Mouse (Mus musculus) MEL (cell line): ENCODE results near the gene Retsat. TPM values are rescaled to one million over a fixed set of nuclear protein-coding genes. Genes with fewer than 3 reads are reported as not detected.

Experiments used
- DNase-seq: peaks from one replicate; pipeline ENCODE4 v3.0.0; 2011; ENCODE audit warnings: low read depth, low spot score
- H3K27ac ChIP-seq: 2 replicates; pipeline ENCODE4 v1.5.1; 2012; ENCODE audit warnings: low read depth, mild to moderate bottlenecking, control low read depth, low read length, moderate library complexity; ENCODE audit not compliant: control insufficient read depth
- H3K27me3 ChIP-seq, 2 experiments: fragments of 150-350 bp in 1 of 2; sonication (generic) in 1 of 2; 2 replicates each; pipeline ENCODE4 v1.6.1; 2012; ENCODE audit warnings: low read length in 2 of 2, mild to moderate bottlenecking in 2 of 2, improper control_type of control experiment in 1 of 2, moderate library complexity in 1 of 2; ENCODE audit not compliant: insufficient read depth in 2 of 2, control insufficient read depth in 1 of 2
- H3K36me3 ChIP-seq, 2 experiments: 2 replicates each; pipeline ENCODE4 v1.6.1; 2012 to 2014; ENCODE audit warnings: low read length in 2 of 2, improper control_type of control experiment in 1 of 2, inconsistent platforms in 1 of 2, mild to moderate bottlenecking in 1 of 2; ENCODE audit not compliant: insufficient read depth in 2 of 2, control insufficient read depth in 1 of 2
- H3K4me1 ChIP-seq, 2 experiments: fragments of 150-350 bp in 1 of 2; sonication (generic) in 1 of 2; 2 replicates each; pipeline ENCODE4 v1.6.1; 2012; ENCODE audit warnings: low read length in 2 of 2, improper control_type of control experiment in 1 of 2, mild to moderate bottlenecking in 1 of 2; ENCODE audit not compliant: insufficient read depth in 2 of 2, control insufficient read depth in 1 of 2
- H3K4me3 ChIP-seq, 2 experiments: fragments of 150-350 bp in 1 of 2; sonication (generic) in 1 of 2; 2 replicates each; pipeline ENCODE4 v1.5.1; 2012; ENCODE audit warnings: low read depth in 2 of 2, low read length in 2 of 2, mild to moderate bottlenecking in 2 of 2, moderate library complexity in 2 of 2, control low read depth in 1 of 2, improper control_type of control experiment in 1 of 2; ENCODE audit not compliant: control insufficient read depth in 1 of 2, insufficient read depth in 1 of 2
- H3K79me2 ChIP-seq: 2 replicates; pipeline ENCODE4 v1.6.1; 2012; ENCODE audit warnings: mild to moderate bottlenecking, low read length, moderate library complexity; ENCODE audit not compliant: control insufficient read depth, poor library complexity, insufficient read depth
- H3K9ac ChIP-seq: 2 replicates; pipeline ENCODE4 v1.6.1; 2012; ENCODE audit warnings: low read depth, mild to moderate bottlenecking, control low read depth, low read length, moderate library complexity; ENCODE audit not compliant: control insufficient read depth, poor library complexity, severe bottlenecking
- H3K9me3 ChIP-seq: fragments of 150-350 bp; sonication (generic); replicated peaks from 2 replicates; pipeline ENCODE4 v1.6.1; 2012; ENCODE audit warnings: mild to moderate bottlenecking, low read length, improper control_type of control experiment, moderate library complexity; ENCODE audit not compliant: insufficient read depth
- BHLHE40 ChIP-seq: IDR thresholded peaks from 2 replicates; pipeline ENCODE4 v1.6.1; 2012; ENCODE audit warnings: low read depth, mild to moderate bottlenecking, inconsistent platforms, low read length, improper control_type of control experiment, borderline replicate concordance
- CHD1 ChIP-seq: IDR thresholded peaks from 2 replicates; pipeline ENCODE4 v1.6.1; 2012; ENCODE audit warnings: low read depth, mild to moderate bottlenecking, inconsistent platforms, low read length, improper control_type of control experiment
- CHD2 ChIP-seq: IDR thresholded peaks from 2 replicates; pipeline ENCODE4 v1.6.1; 2011; ENCODE audit warnings: low read length, improper control_type of control experiment
- CTCF ChIP-seq, 3 experiments: IDR thresholded peaks in 2 of 3; conservative IDR thresholded peaks in 1 of 3; 2 replicates each; pipeline ENCODE4 v1.5.1; 2011 to 2012; ENCODE audit warnings: low read length in 3 of 3, low read depth in 2 of 3, mild to moderate bottlenecking in 2 of 3, improper control_type of control experiment in 1 of 3, inconsistent platforms in 1 of 3, mixed read lengths in 1 of 3, moderate library complexity in 1 of 3; ENCODE audit not compliant: control insufficient read depth in 1 of 3, insufficient read depth in 1 of 3, poor library complexity in 1 of 3, severe bottlenecking in 1 of 3
- E2F4 ChIP-seq: IDR thresholded peaks from 2 replicates; pipeline ENCODE4 v1.6.1; 2011; ENCODE audit warnings: low read depth, low read length, improper control_type of control experiment, borderline replicate concordance
- ELF1 ChIP-seq: IDR thresholded peaks from 2 replicates; pipeline ENCODE4 v1.6.1; 2014; ENCODE audit warnings: low read depth, mild to moderate bottlenecking, inconsistent platforms, low read length, improper control_type of control experiment, moderate library complexity
- EP300 ChIP-seq, 2 experiments: IDR thresholded peaks; 2 replicates each; pipeline ENCODE4 v1.6.1; 2011; ENCODE audit warnings: improper control_type of control experiment in 2 of 2, low read length in 2 of 2, low read depth in 1 of 2, mild to moderate bottlenecking in 1 of 2
- ETS1 ChIP-seq: IDR thresholded peaks from 2 replicates; pipeline ENCODE4 v1.6.1; 2012; ENCODE audit warnings: low read depth, mild to moderate bottlenecking, inconsistent platforms, low read length, improper control_type of control experiment, moderate library complexity
- GABPA ChIP-seq: IDR thresholded peaks from 2 replicates; pipeline ENCODE4 v1.6.1; 2012; ENCODE audit warnings: low read depth, mild to moderate bottlenecking, inconsistent platforms, low read length, improper control_type of control experiment, moderate library complexity
- GATA1 ChIP-seq: IDR thresholded peaks from 2 replicates; pipeline ENCODE4 v1.6.1; 2011; ENCODE audit warnings: low read depth, low read length, improper control_type of control experiment
- HCFC1 ChIP-seq: IDR thresholded peaks from 2 replicates; pipeline ENCODE4 v1.6.1; 2012; ENCODE audit warnings: low read depth, mild to moderate bottlenecking, inconsistent platforms, low read length, improper control_type of control experiment, moderate library complexity
- JUND ChIP-seq: IDR thresholded peaks from 2 replicates; pipeline ENCODE4 v1.6.1; 2011; ENCODE audit warnings: low read depth, mild to moderate bottlenecking, improper control_type of control experiment, low read length
- KAT2A ChIP-seq: conservative IDR thresholded peaks from 2 replicates; pipeline ENCODE4 v1.6.1; 2012; ENCODE audit warnings: low read depth, low read length, improper control_type of control experiment, inconsistent platforms
- MAFK ChIP-seq: IDR thresholded peaks from 2 replicates; pipeline ENCODE4 v1.6.1; 2011; ENCODE audit warnings: low read depth, mild to moderate bottlenecking, low read length, improper control_type of control experiment, borderline replicate concordance
- MAX ChIP-seq: IDR thresholded peaks from 2 replicates; pipeline ENCODE4 v1.6.1; 2011; ENCODE audit warnings: low read length, improper control_type of control experiment
- MAZ ChIP-seq: IDR thresholded peaks from 2 replicates; pipeline ENCODE4 v1.6.1; 2012; ENCODE audit warnings: low read depth, mild to moderate bottlenecking, inconsistent platforms, low read length, improper control_type of control experiment
- MXI1 ChIP-seq: IDR thresholded peaks from 2 replicates; pipeline ENCODE4 v1.6.1; 2011; ENCODE audit warnings: mild to moderate bottlenecking, low read depth, low read length, improper control_type of control experiment
- MYB ChIP-seq: IDR thresholded peaks from 2 replicates; pipeline ENCODE4 v1.6.1; 2011; ENCODE audit warnings: mild to moderate bottlenecking, low read depth, low read length, improper control_type of control experiment
- MYC ChIP-seq: IDR thresholded peaks from 2 replicates; pipeline ENCODE4 v1.6.1; 2011; ENCODE audit warnings: low read depth, mild to moderate bottlenecking, low read length, improper control_type of control experiment, moderate library complexity
- NELFE ChIP-seq: IDR thresholded peaks from 2 replicates; pipeline ENCODE4 v1.6.1; 2011; ENCODE audit warnings: low read depth, low read length, improper control_type of control experiment
- NRF1 ChIP-seq: IDR thresholded peaks from 2 replicates; pipeline ENCODE4 v1.6.1; 2014; ENCODE audit warnings: low read depth, mild to moderate bottlenecking, inconsistent platforms, low read length, improper control_type of control experiment, moderate library complexity; ENCODE audit not compliant: poor library complexity, insufficient read depth, severe bottlenecking
- POLR2A ChIP-seq, 2 experiments: IDR thresholded peaks; 2 replicates each; pipeline ENCODE4 v1.6.1; 2011 to 2012; ENCODE audit warnings: low read length in 2 of 2, mild to moderate bottlenecking in 2 of 2, control low read depth in 1 of 2, improper control_type of control experiment in 1 of 2, low read depth in 1 of 2, moderate library complexity in 1 of 2; ENCODE audit not compliant: control insufficient read depth in 1 of 2, insufficient read depth in 1 of 2, poor library complexity in 1 of 2
- POLR2AphosphoS2 ChIP-seq: IDR thresholded peaks from 2 replicates; pipeline ENCODE4 v1.6.1; 2011; ENCODE audit warnings: low read length, improper control_type of control experiment
- RAD21 ChIP-seq: IDR thresholded peaks from 2 replicates; pipeline ENCODE4 v1.6.1; 2011; ENCODE audit warnings: mild to moderate bottlenecking, low read depth, low read length, improper control_type of control experiment
- RCOR1 ChIP-seq: IDR thresholded peaks from 2 replicates; pipeline ENCODE4 v1.6.1; 2012; ENCODE audit warnings: low read depth, mild to moderate bottlenecking, inconsistent platforms, low read length, improper control_type of control experiment
- SIN3A ChIP-seq: IDR thresholded peaks from 2 replicates; pipeline ENCODE4 v1.6.1; 2012; ENCODE audit warnings: low read length, improper control_type of control experiment, inconsistent platforms
- SMC3 ChIP-seq: IDR thresholded peaks from 2 replicates; pipeline ENCODE4 v1.6.1; 2011; ENCODE audit warnings: low read depth, low read length, improper control_type of control experiment
- TAL1 ChIP-seq: IDR thresholded peaks from 2 replicates; pipeline ENCODE4 v1.6.1; 2012; ENCODE audit warnings: mild to moderate bottlenecking, inconsistent platforms, low read length, moderate library complexity, mixed read lengths
- TBP ChIP-seq: IDR thresholded peaks from 2 replicates; pipeline ENCODE4 v1.8.0; 2011; ENCODE audit warnings: low read depth, low read length, improper control_type of control experiment
- TCF12 ChIP-seq: IDR thresholded peaks from 2 replicates; pipeline ENCODE4 v1.6.1; 2014; ENCODE audit warnings: low read depth, mild to moderate bottlenecking, inconsistent platforms, low read length, improper control_type of control experiment, moderate library complexity
- UBTF ChIP-seq: IDR thresholded peaks from 2 replicates; pipeline ENCODE4 v1.6.1; 2012; ENCODE audit warnings: low read depth, mild to moderate bottlenecking, inconsistent platforms, low read length, improper control_type of control experiment, moderate library complexity, borderline replicate concordance; ENCODE audit not compliant: insufficient read depth
- USF1 ChIP-seq: IDR thresholded peaks from 2 replicates; pipeline ENCODE4 v1.6.1; 2014; ENCODE audit warnings: low read depth, mild to moderate bottlenecking, inconsistent platforms, low read length, improper control_type of control experiment, moderate library complexity
- USF2 ChIP-seq, 2 experiments: IDR thresholded peaks; 2 replicates each; pipeline ENCODE4 v1.6.1; 2011 to 2012; ENCODE audit warnings: improper control_type of control experiment in 2 of 2, low read length in 2 of 2, borderline replicate concordance in 1 of 2, inconsistent platforms in 1 of 2, low read depth in 1 of 2, mild to moderate bottlenecking in 1 of 2; ENCODE audit not compliant: insufficient read depth in 1 of 2
- ZC3H11A ChIP-seq: IDR thresholded peaks from 2 replicates; pipeline ENCODE4 v1.6.1; 2012; ENCODE audit warnings: low read depth, mild to moderate bottlenecking, inconsistent platforms, low read length, improper control_type of control experiment
- ZKSCAN1 ChIP-seq: IDR thresholded peaks from 2 replicates; pipeline ENCODE4 v1.6.1; 2012; ENCODE audit warnings: low read depth, mild to moderate bottlenecking, inconsistent platforms, low read length, improper control_type of control experiment, moderate library complexity
- ZMIZ1 ChIP-seq: IDR thresholded peaks from 2 replicates; pipeline ENCODE4 v1.6.1; 2012; ENCODE audit warnings: low read depth, mild to moderate bottlenecking, inconsistent platforms, low read length, improper control_type of control experiment, moderate library complexity
- ZNF384 ChIP-seq: IDR thresholded peaks from 2 replicates; pipeline ENCODE4 v1.6.1; 2012; ENCODE audit warnings: low read depth, mild to moderate bottlenecking, inconsistent platforms, low read length, improper control_type of control experiment
- polyA plus RNA-seq, 2 experiments: library from polyadenylated mRNA; stranded (reverse) in 1 of 2; unstranded in 1 of 2; fragments of >175 nt in 1 of 2; fragments of >200 nt in 1 of 2; gene quantifications; 2 replicates each; pipeline versions ENCODE4 v1.2.1 to v1.2.4; 2012; ENCODE audit warnings: low replicate concordance in 2 of 2, low read depth in 1 of 2; ENCODE audit not compliant: insufficient read length in 2 of 2, insufficient read depth in 1 of 2, missing spikeins in 1 of 2
- total RNA-seq: library from RNA; depleted of rRNA; stranded (reverse); fragments of 300-350 nt; gene quantifications from 2 replicates; pipeline ENCODE4 v1.2.3, GENCODE M21; 2012

Retsat gene
- total and polyA plus RNA-seq, 3 experiments, result 40.3 to 61.5 TPM; not detected in 1

- peak; percentile 96 for DNase-seq
- TF ChIP-seq UBTF (no peak), CHD1 (no peak), BHLHE40 (peak; percentile 91), MAFK (no peak), CHD2 (peak; percentile 56), RAD21 (no peak), TBP (peak; percentile 90), CTCF (IDR thresholded peaks at IDR 0.05 in 2 of 3, conservative IDR thresholded peaks at IDR 0.05 in 1 of 3; ENCODE audit: control insufficient read depth in 1 of 3, insufficient read depth in 1 of 3, low read depth in 2 of 3, low read length in 3 of 3, poor library complexity in 1 of 3, severe bottlenecking in 1 of 3) (no peak), ZKSCAN1 (no peak), JUND (no peak), ETS1 (no peak; the same call in 1 of the 2 replicates), TAL1 (no peak), ZNF384 (no peak; the same call in 1 of the 2 replicates), E2F4 (no peak), EP300 (IDR thresholded peaks at IDR 0.05; ENCODE audit: low read depth in 1 of 2, low read length in 2 of 2) (peak in 1 of 2 experiments; percentile 31; a peak in 1 of 4 replicates), POLR2AphosphoS2 (peak; percentile 71; the same call in 1 of the 2 replicates), USF1 (no peak), GABPA (0 out of 2 replicates have a peak, but pooled peaks have one; percentile 41), ZMIZ1 (peak; percentile 70; the same call in 1 of the 2 replicates), SIN3A (peak; percentile 97), MYB (no peak), NRF1 (0 out of 2 replicates have a peak, but pooled peaks have one; percentile 17), USF2 (IDR thresholded peaks at IDR 0.05; ENCODE audit: borderline replicate concordance in 1 of 2, insufficient read depth in 1 of 2, low read depth in 1 of 2, low read length in 2 of 2) (no peak), MAX (peak; percentile 72), ZC3H11A (no peak), MAZ (peak; percentile 73; the same call in 1 of the 2 replicates), POLR2A (IDR thresholded peaks at IDR 0.05; ENCODE audit: control insufficient read depth in 1 of 2, insufficient read depth in 1 of 2, low read depth in 1 of 2, low read length in 2 of 2, poor library complexity in 1 of 2) (peak; percentile 80 to 94), RCOR1 (no peak), KAT2A (peak; percentile 84), NELFE (peak; percentile 92), SMC3 (no peak), GATA1 (no peak), ELF1 (peak; percentile 95), HCFC1 (peak; percentile 95), MYC (peak; percentile 49; the same call in 1 of the 2 replicates), MXI1 (peak; percentile 86), TCF12 (peak; percentile 74)
These were observed 18.5 kb downstream of the Retsat start, which contains the start of gene Tgoln1 for GRCm38 (mm10) chr6:72616643-72617288. Tgoln1 (minus strand) TSS chr6:72617000.

More at GRCm38 (mm10) chr6:72616643-72617288, 18.5 kb downstream of the Retsat start, which contains the start of gene Tgoln1:
- Histone ChIP-seq H3K4me1 (peaks cover 4 to 6% of the 10 kb centered on the region in 2 experiments; a peak in 3 of 4 replicates), H3K79me2 (peaks cover 18% of the 10 kb centered on the region), H3K27ac (peak within 1 kb of the TSS; percentile 61), H3K4me3 (peak within 1 kb of the TSS; percentile 72 to 87), H3K36me3 (peaks cover 4 to 14% of the 10 kb centered on the region in 2 experiments), H3K9me3 (no peaks in the 10 kb centered on the region), H3K9ac (peak within 1 kb of the TSS; percentile 84), H3K27me3 (no peaks in the 10 kb centered on the region)
